Mouse (Mus musculus): ENCODE data around the gene Dctn2. TPM values are rescaled to one million over a fixed set of nuclear protein-coding genes. Genes with fewer than 3 reads are reported as not detected.

The Dctn2 gene
- polyA plus RNA-seq, 1 experiment from 2014 or later: 286 TPM

Other genes starting within 250 kb of the Dctn2 start
- gene Tsfm, start 235.5 kb upstream of the Dctn2 start, polyA plus RNA-seq (2014; fragmentation: Nextera tagmentation; extraction: Ambion mirVana): 64.4 and 65.4 TPM in 2 replicates
- 21.4 and 22.3 TPM in 2 replicates for gene Mettl1, start 225.0 kb upstream of the Dctn2 start, polyA plus RNA-seq (2014; fragmentation: Nextera tagmentation; extraction: Ambion mirVana)
- 0.06 TPM in 1 of 2 replicates, not detected in the other for gene Eef1akmt3, start 224.9 kb upstream of the Dctn2 start, polyA plus RNA-seq (2014; fragmentation: Nextera tagmentation; extraction: Ambion mirVana)
- gene Cyp27b1, start 218.1 kb upstream of the Dctn2 start, polyA plus RNA-seq (2014; fragmentation: Nextera tagmentation; extraction: Ambion mirVana): 0.09 TPM in 1 of 2 replicates, not detected in the other
- gene March9, start 206.2 kb upstream of the Dctn2 start, polyA plus RNA-seq (2014; fragmentation: Nextera tagmentation; extraction: Ambion mirVana): 8.2 and 8.8 TPM in 2 replicates
- 1,959 and 2,468 TPM in 2 replicates for gene Cdk4, start 202.8 kb upstream of the Dctn2 start, polyA plus RNA-seq (2014; fragmentation: Nextera tagmentation; extraction: Ambion mirVana)
- 36.7 and 44.5 TPM in 2 replicates for gene Tspan31, start 196.1 kb upstream of the Dctn2 start, polyA plus RNA-seq (2014; fragmentation: Nextera tagmentation; extraction: Ambion mirVana)
- 3.9 and 4.7 TPM in 2 replicates for gene Agap2, start 191.1 kb upstream of the Dctn2 start, polyA plus RNA-seq (2014; fragmentation: Nextera tagmentation; extraction: Ambion mirVana)
- 53.0 and 66.3 TPM in 2 replicates for gene Os9, start 145.2 kb upstream of the Dctn2 start, polyA plus RNA-seq (2014; fragmentation: Nextera tagmentation; extraction: Ambion mirVana)
- 30.7 and 46.8 TPM in 2 replicates for gene B4galnt1, start 101.1 kb upstream of the Dctn2 start, polyA plus RNA-seq (2014; fragmentation: Nextera tagmentation; extraction: Ambion mirVana)
- gene Slc26a10, start 85.7 kb upstream of the Dctn2 start, polyA plus RNA-seq (2014; fragmentation: Nextera tagmentation; extraction: Ambion mirVana): 0.69 and 0.95 TPM in 2 replicates
- gene Arhgef25, start 76.3 kb upstream of the Dctn2 start, polyA plus RNA-seq (2014; fragmentation: Nextera tagmentation; extraction: Ambion mirVana): 21.4 and 22.9 TPM in 2 replicates
- 148 and 187 TPM in 2 replicates for gene Dtx3, start 70.6 kb upstream of the Dctn2 start, polyA plus RNA-seq (2014; fragmentation: Nextera tagmentation; extraction: Ambion mirVana)
- 15.3 and 17.4 TPM in 2 replicates for gene Pip4k2c, start 54.8 kb upstream of the Dctn2 start, polyA plus RNA-seq (2014; fragmentation: Nextera tagmentation; extraction: Ambion mirVana)
- 47.6 and 68.8 TPM in 2 replicates for gene Kif5a, start 3.0 kb upstream of the Dctn2 start, polyA plus RNA-seq (2014; fragmentation: Nextera tagmentation; extraction: Ambion mirVana)
- 8.4 and 11.2 TPM in 2 replicates for gene Mbd6, start 22.6 kb downstream of the Dctn2 start, polyA plus RNA-seq (2014; fragmentation: Nextera tagmentation; extraction: Ambion mirVana)
- 124 and 135 TPM in 2 replicates for gene Mars, start 45.4 kb downstream of the Dctn2 start, polyA plus RNA-seq (2014; fragmentation: Nextera tagmentation; extraction: Ambion mirVana)
- gene Arhgap9, start 55.6 kb downstream of the Dctn2 start, polyA plus RNA-seq (2014; fragmentation: Nextera tagmentation; extraction: Ambion mirVana): 0.70 and 1.2 TPM in 2 replicates
- 0.55 and 1.0 TPM in 2 replicates for gene Gli1, start 75.6 kb downstream of the Dctn2 start, polyA plus RNA-seq (2014; fragmentation: Nextera tagmentation; extraction: Ambion mirVana)
- not detected in 2 replicates for gene Inhbe, start 88.0 kb downstream of the Dctn2 start, polyA plus RNA-seq (2014; fragmentation: Nextera tagmentation; extraction: Ambion mirVana)
- not detected in 2 replicates for gene Inhbc, start 104.1 kb downstream of the Dctn2 start, polyA plus RNA-seq (2014; fragmentation: Nextera tagmentation; extraction: Ambion mirVana)
- 24.2 and 32.4 TPM in 2 replicates for gene R3hdm2, start 114.0 kb downstream of the Dctn2 start, polyA plus RNA-seq (2014; fragmentation: Nextera tagmentation; extraction: Ambion mirVana)
- 0.41 TPM in 1 of 2 replicates, not detected in the other for gene Stac3, start 235.3 kb downstream of the Dctn2 start, polyA plus RNA-seq (2014; fragmentation: Nextera tagmentation; extraction: Ambion mirVana)
- 12.5 and 17.2 TPM in 2 replicates for gene Ndufa4l2, start 248.6 kb downstream of the Dctn2 start, polyA plus RNA-seq (2014; fragmentation: Nextera tagmentation; extraction: Ambion mirVana)